ENCODE assay signal across 9 mouse cellular contexts in the genomic region with DNA sequence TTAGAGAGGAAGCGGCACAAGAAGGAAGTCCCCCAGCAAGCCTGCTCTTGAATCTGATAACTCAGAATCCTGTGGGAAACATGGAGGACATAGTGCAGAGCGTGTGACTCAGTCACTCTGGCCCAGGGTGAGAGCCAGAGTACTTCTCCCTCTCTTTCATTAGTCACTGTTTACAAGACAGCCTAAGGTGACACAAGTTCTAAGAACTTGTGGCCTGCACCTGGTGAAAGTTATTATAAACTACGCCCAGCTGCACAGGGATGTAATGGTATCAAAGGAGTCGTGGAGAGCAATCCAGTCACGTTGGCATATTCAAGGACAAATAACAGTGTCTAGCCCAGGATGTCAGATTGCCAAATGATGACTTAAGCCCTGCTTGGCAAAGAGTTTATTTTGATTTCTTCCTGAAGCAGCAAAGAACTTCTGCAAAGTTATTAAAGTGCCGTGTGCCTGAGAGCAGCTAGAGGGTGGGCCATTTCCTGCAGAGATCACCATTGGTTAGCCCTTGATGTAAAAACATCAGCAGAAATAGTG. TPM values are rescaled to one million over a fixed set of nuclear protein-coding genes. Genes with fewer than 3 reads are reported as not detected.
DNase-seq lines count a peak whose midpoint lies in the region; ATAC-seq lines count a peak whose summit lies in the region.
"Had no signal": no experiment of that assay in that cellular context is flagged by ENCODE, and none has a peak within 500 bp of the region (broad histone marks: within the 10 kb centered on the region; RNA-seq: fewer than 3 reads in every experiment).

No protein-coding gene starts in this region.

- H3K4me2 ChIP-seq in kidney, embryonic 16.5 days (replicated peaks; ENCODE audit: low read depth, low read length): no peak overlapping the region
- no peak overlapping the region for H3K4me2 ChIP-seq in kidney, embryonic 15.5 days
- H3K4me2 ChIP-seq in forebrain, embryonic 11.5 days (ENCODE audit: low read depth, low read length, severe bottlenecking): no peak overlapping the region
- H3K4me2 ChIP-seq in forebrain, embryonic 12.5 days: no peak overlapping the region
- H3K4me2 ChIP-seq: embryonic facial prominence, embryonic 13.5 days had no signal

- DNase-seq in adrenal gland, postnatal 10 days: peak; percentile 63
- peak; percentile 41 for DNase-seq in heart, postnatal 4 days
- no peak for DNase-seq in cerebellum, postnatal 25 days
- DNase-seq in forebrain, embryonic 11.5 days (ENCODE audit: low spot score): no peak

- H3K36me3 ChIP-seq in kidney, embryonic 16.5 days (ENCODE audit: insufficient read depth, low read length): no peaks in the 10 kb centered on the region
- no peaks in the 10 kb centered on the region for H3K36me3 ChIP-seq in kidney, embryonic 15.5 days
- no peaks in the 10 kb centered on the region for H3K36me3 ChIP-seq in forebrain, embryonic 11.5 days (ENCODE audit: control insufficient read depth, insufficient read depth, low read length)
- H3K36me3 ChIP-seq in forebrain, embryonic 12.5 days (replicated peaks): no peaks in the 10 kb centered on the region
- H3K36me3 ChIP-seq: embryonic facial prominence, embryonic 13.5 days had no signal

- 53% methylated on average over 6 of the region's 6 CpGs for WGBS in kidney, embryonic 16.5 days
- 49% methylated on average over 6 of the region's 6 CpGs for WGBS in kidney, embryonic 15.5 days
- WGBS in forebrain, embryonic 11.5 days: 80% methylated on average over 6 of the region's 6 CpGs
- 79% methylated on average over 6 of the region's 6 CpGs for WGBS in forebrain, embryonic 12.5 days

- no peak for ATAC-seq in kidney, embryonic 16.5 days (ENCODE audit: low FRiP score, low TSS enrichment)
- no peak for ATAC-seq in kidney, embryonic 15.5 days (replicated peaks; ENCODE audit: low FRiP score)
- ATAC-seq in megakaryocyte progenitor cell, adult 5-6 weeks (replicated peaks; ENCODE audit: poor library complexity): peak; percentile 18; the same call in 1 of the 2 replicates
- no peak for ATAC-seq in forebrain, embryonic 11.5 days (replicated peaks; ENCODE audit: low FRiP score)
- ATAC-seq in forebrain, embryonic 12.5 days (ENCODE audit: low FRiP score): no peak

- no peaks in the 10 kb centered on the region for H3K27me3 ChIP-seq in kidney, embryonic 16.5 days (ENCODE audit: insufficient read depth, low read length)
- no peaks in the 10 kb centered on the region for H3K27me3 ChIP-seq in kidney, embryonic 15.5 days
- H3K27me3 ChIP-seq in forebrain, embryonic 11.5 days (ENCODE audit: control insufficient read depth, insufficient read depth, low read length): no peaks in the 10 kb centered on the region
- no peaks in the 10 kb centered on the region for H3K27me3 ChIP-seq in forebrain, embryonic 12.5 days
- H3K27me3 ChIP-seq: embryonic facial prominence, embryonic 13.5 days had no signal

- 0 out of 2 replicates have a peak overlapping the region, but pooled peaks have one; percentile 34 for H3K27ac ChIP-seq in kidney, embryonic 16.5 days (ENCODE audit: low read length)
- H3K27ac ChIP-seq in kidney, embryonic 15.5 days: no peak overlapping the region
- H3K27ac ChIP-seq in forebrain, embryonic 11.5 days (ENCODE audit: low read depth, low read length): no peak overlapping the region
- H3K27ac ChIP-seq in forebrain, embryonic 12.5 days: no peak overlapping the region
- H3K27ac ChIP-seq: embryonic facial prominence, embryonic 13.5 days had no signal

- no peak overlapping the region for H3K9ac ChIP-seq in kidney, embryonic 16.5 days (replicated peaks; ENCODE audit: low read length)
- no peak overlapping the region for H3K9ac ChIP-seq in kidney, embryonic 15.5 days
- no peak overlapping the region for H3K9ac ChIP-seq in forebrain, embryonic 11.5 days (ENCODE audit: low read length)
- H3K9ac ChIP-seq in forebrain, embryonic 12.5 days: no peak overlapping the region
- H3K9ac ChIP-seq: embryonic facial prominence, embryonic 13.5 days had no signal

- H3K4me1 ChIP-seq in kidney, embryonic 16.5 days (ENCODE audit: insufficient read depth, low read length): no peaks in the 10 kb centered on the region
- H3K4me1 ChIP-seq in kidney, embryonic 15.5 days: 0 out of 2 replicates have a peak, but pooled peaks cover 3% of the 10 kb centered on the region
- no peaks in the 10 kb centered on the region for H3K4me1 ChIP-seq in forebrain, embryonic 11.5 days (replicated peaks; ENCODE audit: control insufficient read depth, insufficient read depth, low read length)
- no peaks in the 10 kb centered on the region for H3K4me1 ChIP-seq in forebrain, embryonic 12.5 days

- no peaks in the 10 kb centered on the region for H3K9me3 ChIP-seq in kidney, embryonic 16.5 days (ENCODE audit: low read length)
- H3K9me3 ChIP-seq in kidney, embryonic 15.5 days (replicated peaks): no peaks in the 10 kb centered on the region
- no peaks in the 10 kb centered on the region for H3K9me3 ChIP-seq in forebrain, embryonic 11.5 days (ENCODE audit: control insufficient read depth, low read length)
- no peaks in the 10 kb centered on the region for H3K9me3 ChIP-seq in forebrain, embryonic 12.5 days
- H3K9me3 ChIP-seq: embryonic facial prominence, embryonic 13.5 days had no signal

- H3K4me3 ChIP-seq in kidney, embryonic 16.5 days (ENCODE audit: low read length): no peak overlapping the region
- H3K4me3 ChIP-seq in kidney, embryonic 15.5 days (replicated peaks): no peak overlapping the region
- no peak overlapping the region for H3K4me3 ChIP-seq in forebrain, embryonic 11.5 days (ENCODE audit: low read depth, low read length)
- H3K4me3 ChIP-seq in forebrain, embryonic 12.5 days (replicated peaks): no peak overlapping the region
- H3K4me3 ChIP-seq: embryonic facial prominence, embryonic 13.5 days had no signal

RNA-seq across cellular contexts. Expression of a gene that starts 32.6 kb away (rescaled TPM):
- polyA plus RNA-seq in kidney, embryonic 16.5 days (2015; fragmentation: Nextera tagmentation; extraction: Ambion mirVana): 67.3 and 71.8 TPM in 2 replicates
- 58.5 and 62.2 TPM in 2 replicates for polyA plus RNA-seq in kidney, embryonic 15.5 days (2015; fragmentation: Nextera tagmentation; extraction: Ambion mirVana)
- total RNA-seq in adrenal gland, postnatal 10 days (2021): 10 to 100 TPM; 71.2 to 85.3 TPM
- total RNA-seq in heart, postnatal 4 days (2021): 10 to 100 TPM; 50.3 to 56.0 TPM
- total RNA-seq in megakaryocyte progenitor cell, adult 5-6 weeks (2015): 32.2 and 33.3 TPM in 2 replicates
- 34.7 and 36.3 TPM in 2 replicates for total RNA-seq in megakaryocyte progenitor cell, adult 5-6 weeks (2017)
- polyA plus RNA-seq in forebrain, embryonic 11.5 days (2014; fragmentation: Nextera tagmentation; extraction: Ambion mirVana): 51.4 and 53.1 TPM in 2 replicates
- 54.7 and 57.7 TPM in 2 replicates for polyA plus RNA-seq in forebrain, embryonic 12.5 days (2016; fragmentation: Nextera tagmentation; extraction: Ambion mirVana)

RNA-seq across cellular contexts. Expression of a gene that starts 46.5 kb away (rescaled TPM):
- 38.8 and 45.1 TPM in 2 replicates for polyA plus RNA-seq in kidney, embryonic 16.5 days (2015; fragmentation: Nextera tagmentation; extraction: Ambion mirVana)
- polyA plus RNA-seq in kidney, embryonic 15.5 days (2015; fragmentation: Nextera tagmentation; extraction: Ambion mirVana): 29.9 and 31.0 TPM in 2 replicates
- 10 to 100 TPM; 75.4 to 78.8 TPM for total RNA-seq in adrenal gland, postnatal 10 days (2021)
- total RNA-seq in heart, postnatal 4 days (2021): 10 to 100 TPM; 66.2 to 67.4 TPM
- 42.7 and 46.2 TPM in 2 replicates for total RNA-seq in megakaryocyte progenitor cell, adult 5-6 weeks (2015)
- 36.6 and 39.2 TPM in 2 replicates for total RNA-seq in megakaryocyte progenitor cell, adult 5-6 weeks (2017)
- 6.6 and 7.6 TPM in 2 replicates for polyA plus RNA-seq in forebrain, embryonic 11.5 days (2014; fragmentation: Nextera tagmentation; extraction: Ambion mirVana)
- 5.8 and 6.3 TPM in 2 replicates for polyA plus RNA-seq in forebrain, embryonic 12.5 days (2016; fragmentation: Nextera tagmentation; extraction: Ambion mirVana)

Comparison
In these comparisons a context has a peak if more than half of its experiments do, and no peak if none do; other contexts are left out.
1. DNase-seq: peak in adrenal gland, postnatal 10 days (single experiment) and heart, postnatal 4 days (single experiment); none in cerebellum, postnatal 25 days (0 of 2) and forebrain, embryonic 11.5 days (single experiment).